Mouse (Mus musculus) 3T3-L1 (cell line): ENCODE measurements around the gene Vmn2r2.

Experiments used
- DNase-seq: peaks from one replicate; pipeline ENCODE4 v3.0.0-alpha.2; 2015; ENCODE audit warnings: low read depth, low spot score

The Vmn2r2 gene

GRCm38 (mm10) chr3:64141878-64142508 lies at the start of gene Vmn2r2:
TSS of gene Vmn2r2 (minus strand) at chr3:64141928.
- DNase-seq: no peak

- DNase-seq: no peak
These were observed 28.2 kb downstream of the Vmn2r2 start for GRCm38 (mm10) chr3:64113352-64114046.

- no peak for DNase-seq
These were observed 29.0 kb downstream of the Vmn2r2 start for GRCm38 (mm10) chr3:64112707-64113106.

GRCm38 (mm10) chr3:64081247-64081646 lies 60.5 kb downstream of the Vmn2r2 start, which contains the start of gene Vmn2r1:
TSS of gene Vmn2r1 (plus strand) at chr3:64081547.
- no peak for DNase-seq
